Mouse (Mus musculus): ENCODE measurements at regions not wholly inside any gene's neighbourhood (a gene's known extent, or its start where the extent isn't known, plus 50 kb on each side); places are given as distances from the start of the nearest gene placed in this dataset.

GRCm38 (mm10) chr3:38663670-38664494, 179.2 kb upstream of the Ankrd50 start:
- Histone ChIP-seq H3K9ac (replicated peaks) (no peak overlapping the region), H3K36me3 (replicated peaks; ENCODE audit: insufficient read depth, low read length) (no peaks in the 10 kb centered on the region), H3K4me1 (ENCODE audit: insufficient read depth) (no peaks in the 10 kb centered on the region), H3K27me3 (ENCODE audit: insufficient read depth, low read length) (no peaks in the 10 kb centered on the region), H3K4me3 (ENCODE audit: low read depth, low read length) (no peak overlapping the region), H3K27ac (ENCODE audit: low read depth) (no peak overlapping the region), H3K9me3 (ENCODE audit: low read length) (peaks cover 4% of the 10 kb centered on the region; the same call in 1 of the 2 replicates), H3K4me2 (ENCODE audit: low read depth, low read length) (no peak overlapping the region)
- DNase-seq, result no peak
- WGBS (ENCODE audit: insufficient replicate concordance), result 82% methylated on average over 17 of the region's 17 CpGs
- ATAC-seq, result no peak
- no peak for TF ChIP-seq CTCF (IDR thresholded peaks at IDR 0.05; ENCODE audit: low read depth)
- TF ChIP-seq EP300 (IDR thresholded peaks at IDR 0.05; ENCODE audit: low read depth), result no peak

- Histone ChIP-seq H3K36me3 (replicated peaks; ENCODE audit: insufficient read depth, low read length) (no peaks in the 10 kb centered on the region), H3K9me3 (ENCODE audit: low read length) (peaks cover 4% of the 10 kb centered on the region; the same call in 1 of the 2 replicates), H3K9ac (replicated peaks) (no peak overlapping the region), H3K4me1 (ENCODE audit: insufficient read depth) (no peaks in the 10 kb centered on the region), H3K27ac (ENCODE audit: low read depth) (no peak overlapping the region), H3K27me3 (ENCODE audit: insufficient read depth, low read length) (no peaks in the 10 kb centered on the region), H3K4me3 (ENCODE audit: low read depth, low read length) (no peak overlapping the region), H3K4me2 (ENCODE audit: low read depth, low read length) (no peak overlapping the region)
- no peak for ATAC-seq
- TF ChIP-seq CTCF (IDR thresholded peaks at IDR 0.05; ENCODE audit: low read depth) (peak; percentile 61), EP300 (IDR thresholded peaks at IDR 0.05; ENCODE audit: low read depth) (no peak)
- whole genome bisulfite sequencing (ENCODE audit: insufficient replicate concordance), result 64% methylated on average over 5 of the region's 5 CpGs
- no peak for DNase-seq
Observed at GRCm38 (mm10) chr3:38663023-38663422, 178.4 kb upstream of the Ankrd50 start.

- Histone ChIP-seq H3K9me3 (ENCODE audit: low read length) (no peaks in the 10 kb centered on the region), H3K27me3 (ENCODE audit: insufficient read depth, low read length) (no peaks in the 10 kb centered on the region), H3K9ac (replicated peaks) (no peak overlapping the region), H3K4me3 (ENCODE audit: low read depth, low read length) (no peak overlapping the region), H3K36me3 (replicated peaks; ENCODE audit: insufficient read depth, low read length) (no peaks in the 10 kb centered on the region), H3K4me1 (ENCODE audit: insufficient read depth) (no peaks in the 10 kb centered on the region), H3K27ac (ENCODE audit: low read depth) (no peak overlapping the region), H3K4me2 (ENCODE audit: low read depth, low read length) (no peak overlapping the region)
- ATAC-seq, result no peak
- WGBS (ENCODE audit: insufficient replicate concordance), result 71% methylated on average over 1 of the region's 1 CpGs
- DNase-seq, result no peak
- no peak for TF ChIP-seq EP300 (IDR thresholded peaks at IDR 0.05; ENCODE audit: low read depth)
- no peak for TF ChIP-seq CTCF (IDR thresholded peaks at IDR 0.05; ENCODE audit: low read depth)
Observed at GRCm38 (mm10) chr3:38656790-38657189, 172.1 kb upstream of the Ankrd50 start.

- DNase-seq, result no peak
- no peaks in the 10 kb centered on the region for H3K36me3 ChIP-seq (replicated peaks; ENCODE audit: insufficient read depth, low read length)
- H3K4me1 ChIP-seq (ENCODE audit: insufficient read depth), result no peaks in the 10 kb centered on the region
- H3K27ac ChIP-seq (ENCODE audit: low read depth), result no peak overlapping the region
- H3K4me2 ChIP-seq (ENCODE audit: low read depth, low read length), result no peak overlapping the region
- WGBS (ENCODE audit: insufficient replicate concordance), result 60% methylated on average over 4 of the region's 4 CpGs
- no peak overlapping the region for H3K4me3 ChIP-seq (ENCODE audit: low read depth, low read length)
- no peaks in the 10 kb centered on the region for H3K27me3 ChIP-seq (ENCODE audit: insufficient read depth, low read length)
- no peak overlapping the region for H3K9ac ChIP-seq (replicated peaks)
- no peaks in the 10 kb centered on the region for H3K9me3 ChIP-seq (ENCODE audit: low read length)
- TF ChIP-seq CTCF (IDR thresholded peaks at IDR 0.05; ENCODE audit: low read depth), result no peak
- no peak for TF ChIP-seq EP300 (IDR thresholded peaks at IDR 0.05; ENCODE audit: low read depth)
- no peak for ATAC-seq
Observed at GRCm38 (mm10) chr3:38653928-38654327, 169.3 kb upstream of the Ankrd50 start.

GRCm38 (mm10) chr3:38652985-38653685, 168.5 kb upstream of the Ankrd50 start:
- 64% methylated on average over 5 of the region's 5 CpGs for WGBS (ENCODE audit: insufficient replicate concordance)
- ATAC-seq (no peak), DNase-seq (no peak)
- Histone ChIP-seq H3K27ac (ENCODE audit: low read depth) (no peak overlapping the region), H3K4me1 (ENCODE audit: insufficient read depth) (no peaks in the 10 kb centered on the region), H3K36me3 (replicated peaks; ENCODE audit: insufficient read depth, low read length) (no peaks in the 10 kb centered on the region), H3K4me3 (ENCODE audit: low read depth, low read length) (no peak overlapping the region), H3K4me2 (ENCODE audit: low read depth, low read length) (no peak overlapping the region), H3K27me3 (ENCODE audit: insufficient read depth, low read length) (no peaks in the 10 kb centered on the region), H3K9ac (replicated peaks) (no peak overlapping the region), H3K9me3 (ENCODE audit: low read length) (no peaks in the 10 kb centered on the region)
- no peak for TF ChIP-seq EP300 (IDR thresholded peaks at IDR 0.05; ENCODE audit: low read depth)
- no peak for TF ChIP-seq CTCF (IDR thresholded peaks at IDR 0.05; ENCODE audit: low read depth)

GRCm38 (mm10) chr3:38650176-38650575, 165.5 kb upstream of the Ankrd50 start:
- ATAC-seq (no peak), DNase-seq (no peak)
- 64% methylated on average over 4 of the region's 4 CpGs for WGBS (ENCODE audit: insufficient replicate concordance)
- H3K4me2 ChIP-seq (ENCODE audit: low read depth, low read length), result no peak overlapping the region
- H3K9me3 ChIP-seq (ENCODE audit: low read length), result no peaks in the 10 kb centered on the region
- no peaks in the 10 kb centered on the region for H3K27me3 ChIP-seq (ENCODE audit: insufficient read depth, low read length)
- TF ChIP-seq CTCF (IDR thresholded peaks at IDR 0.05; ENCODE audit: low read depth), result no peak
- no peaks in the 10 kb centered on the region for H3K36me3 ChIP-seq (replicated peaks; ENCODE audit: insufficient read depth, low read length)
- H3K4me1 ChIP-seq (ENCODE audit: insufficient read depth), result no peaks in the 10 kb centered on the region
- H3K27ac ChIP-seq (ENCODE audit: low read depth), result no peak overlapping the region
- no peak overlapping the region for H3K4me3 ChIP-seq (ENCODE audit: low read depth, low read length)
- no peak overlapping the region for H3K9ac ChIP-seq (replicated peaks)
